In genomic region chr5:97174446-97174845, GRCm38 (mm10) we compare ENCODE assay signal across 29 mouse cellular contexts.
"Had no signal": no experiment of that assay in that cellular context is flagged by ENCODE, and none has a peak within 500 bp of the region (broad histone marks: within the 10 kb centered on the region; RNA-seq: fewer than 3 reads in every experiment).

No protein-coding gene starts in this region.

- H3K4me3 ChIP-seq: embryonic facial prominence, embryonic 10.5 days; embryonic facial prominence, embryonic 12.5 days; embryonic facial prominence, embryonic 13.5 days; embryonic facial prominence, embryonic 15.5 days; erythroblast, embryonic 14.5 days; forebrain, embryonic 10.5 days; forebrain, embryonic 12.5 days; forebrain, embryonic 13.5 days; forebrain, embryonic 15.5 days; gastrocnemius, adult 2 months; heart, adult 2 months had no signal

- H3K36me3 ChIP-seq: embryonic facial prominence, embryonic 10.5 days; embryonic facial prominence, embryonic 12.5 days; embryonic facial prominence, embryonic 13.5 days; embryonic facial prominence, embryonic 15.5 days; forebrain, embryonic 10.5 days; forebrain, embryonic 12.5 days; forebrain, embryonic 15.5 days had no signal

- H3K9me3 ChIP-seq: embryonic facial prominence, embryonic 10.5 days; embryonic facial prominence, embryonic 12.5 days; embryonic facial prominence, embryonic 13.5 days; embryonic facial prominence, embryonic 15.5 days; forebrain, embryonic 10.5 days; forebrain, embryonic 12.5 days; forebrain, embryonic 13.5 days; forebrain, embryonic 15.5 days had no signal

- H3K27me3 ChIP-seq: embryonic facial prominence, embryonic 12.5 days; embryonic facial prominence, embryonic 13.5 days; embryonic facial prominence, embryonic 15.5 days; forebrain, embryonic 12.5 days; forebrain, embryonic 13.5 days; forebrain, embryonic 15.5 days had no signal

- H3K27ac ChIP-seq: embryonic facial prominence, embryonic 10.5 days; embryonic facial prominence, embryonic 12.5 days; embryonic facial prominence, embryonic 13.5 days; embryonic facial prominence, embryonic 15.5 days; forebrain, embryonic 10.5 days; forebrain, embryonic 12.5 days; forebrain, embryonic 13.5 days; forebrain, embryonic 15.5 days; gastrocnemius, adult 2 months; heart, adult 2 months had no signal

- H3K4me1 ChIP-seq: embryonic facial prominence, embryonic 10.5 days; embryonic facial prominence, embryonic 12.5 days; embryonic facial prominence, embryonic 13.5 days; embryonic facial prominence, embryonic 15.5 days; forebrain, embryonic 12.5 days; forebrain, embryonic 13.5 days; forebrain, embryonic 15.5 days had no signal

- DNase-seq: cerebellum, adult 2 months; cerebellum, adult 8-10 months; cerebellum, adult 9-10 months; cerebellum, adult 9-11 months; cerebellum, postnatal 10 days; cerebellum, postnatal 14 days; cerebellum, postnatal 25 days; cerebellum, postnatal 36 days; embryo, embryonic 11 days; forebrain, postnatal 0 days; gastrocnemius, adult 2 months; gastrocnemius, postnatal 10 days; gastrocnemius, postnatal 14 days; gastrocnemius, postnatal 25 days; gastrocnemius, postnatal 36 days; heart, adult 11 months; heart, adult 18-20 months; heart, adult 2 months had no signal

- ATAC-seq: forebrain, embryonic 13.5 days; forebrain, embryonic 14.5 days; forebrain, embryonic 15.5 days; forebrain, embryonic 16.5 days; forebrain, postnatal 0 days had no signal
